Mouse (Mus musculus) olfactory bulb, adult 2 months (tissue): ENCODE measurements around the gene Fbxl16.

Experiments
- CTCF ChIP-seq: fragments of 200-500 bp; IDR thresholded peaks from 2 replicates; pipeline ENCODE4 v1.5.1; 2012; ENCODE audit warnings: low read depth, mild to moderate bottlenecking, low read length, moderate library complexity; ENCODE audit not compliant: insufficient read depth
- POLR2A ChIP-seq: fragments of 200-500 bp; IDR thresholded peaks from 2 replicates; pipeline ENCODE4 v1.6.1; 2012; ENCODE audit warnings: mild to moderate bottlenecking, low read depth, low read length, moderate library complexity; ENCODE audit not compliant: insufficient read depth

GRCm38 (mm10) chr17:25824362-25825142, 15.7 kb downstream of the Fbxl16 start:
- no peak for TF ChIP-seq POLR2A
- no peak for TF ChIP-seq CTCF
